Comparison of ENCODE assay signal across 8 mouse cellular contexts in genomic region chr13:43215144-43215993, GRCm38 (mm10). TPM values are rescaled to one million over a fixed set of nuclear protein-coding genes. Genes with fewer than 3 reads are reported as not detected.
DNase-seq lines count a peak whose midpoint lies in the region; ATAC-seq and TF ChIP-seq lines count a peak whose summit lies in the region.

No protein-coding gene starts in this region.

- no peak overlapping the region for H3K9ac ChIP-seq in kidney, embryonic 15.5 days
- no peak overlapping the region for H3K9ac ChIP-seq in MEL (ENCODE audit: control insufficient read depth, low read depth, low read length, poor library complexity, severe bottlenecking)

- H3K79me2 ChIP-seq in MEL (ENCODE audit: control insufficient read depth, insufficient read depth, low read length, poor library complexity): no peaks in the 10 kb centered on the region

- 0 out of 2 replicates have a peak overlapping the region, but pooled peaks have one; percentile 20 for H3K27ac ChIP-seq in kidney, embryonic 15.5 days
- peak overlapping the region; percentile 13; the same call in 1 of the 2 replicates for H3K27ac ChIP-seq in MEL (ENCODE audit: control insufficient read depth, low read depth, low read length)

- H3K36me3 ChIP-seq in kidney, embryonic 15.5 days: no peaks in the 10 kb centered on the region
- H3K36me3 ChIP-seq in MEL (ENCODE audit: control insufficient read depth in 1 of 2, insufficient read depth in 2 of 2, low read length in 2 of 2): peaks cover 0 to 30% of the 10 kb centered on the region in 2 experiments; a peak in 2 of 4 replicates

- peak; percentile 54; the same call in 1 of the 2 replicates for ATAC-seq in kidney, embryonic 15.5 days (replicated peaks; ENCODE audit: low FRiP score)
- peak; percentile 61 to 62 for ATAC-seq in hematopoietic stem cell, adult 5-6 weeks (replicated peaks in 1 of 2; ENCODE audit: insufficient read depth in 1 of 2, low FRiP score in 2 of 2, low TSS enrichment in 1 of 2, low read depth in 1 of 2, poor library complexity in 2 of 2, severe bottlenecking in 2 of 2)
- ATAC-seq in megakaryocyte progenitor cell, adult 5-6 weeks (replicated peaks; ENCODE audit: poor library complexity): peak; percentile 69

- H3K9me3 ChIP-seq in kidney, embryonic 15.5 days (replicated peaks): no peaks in the 10 kb centered on the region
- no peaks in the 10 kb centered on the region for H3K9me3 ChIP-seq in MEL (replicated peaks; ENCODE audit: insufficient read depth, low read length)

- no peak for TF ChIP-seq CTCF in MEL (IDR thresholded peaks at IDR 0.05 in 2 of 3, conservative IDR thresholded peaks at IDR 0.05 in 1 of 3; ENCODE audit: control insufficient read depth in 1 of 3, insufficient read depth in 1 of 3, low read depth in 2 of 3, low read length in 3 of 3, poor library complexity in 1 of 3, severe bottlenecking in 1 of 3)

- whole genome bisulfite sequencing in kidney, embryonic 15.5 days: 22% methylated on average over 19 of the region's 19 CpGs

- H3K4me1 ChIP-seq in kidney, embryonic 15.5 days: peaks cover 34% of the 10 kb centered on the region
- peaks cover 12 to 38% of the 10 kb centered on the region in 2 experiments for H3K4me1 ChIP-seq in MEL (ENCODE audit: control insufficient read depth in 1 of 2, insufficient read depth in 2 of 2, low read length in 2 of 2)

- no peak for TF ChIP-seq POLR2A in MEL (IDR thresholded peaks at IDR 0.05; ENCODE audit: control insufficient read depth in 1 of 2, insufficient read depth in 1 of 2, low read depth in 1 of 2, low read length in 2 of 2, poor library complexity in 1 of 2)

- no peak for DNase-seq in kidney, postnatal 36 days
- peak; percentile 76 for DNase-seq in MEL (ENCODE audit: low read depth, low spot score)
- no peak for DNase-seq in gastrocnemius, adult 18-20 months (ENCODE audit: low spot score)
- DNase-seq in adrenal gland, adult 8-10 months: no peak
- DNase-seq in adrenal gland, postnatal 4 days (ENCODE audit: low spot score in 2 of 2): no peak

- peak overlapping the region; percentile 46 for H3K4me2 ChIP-seq in kidney, embryonic 15.5 days

- TF ChIP-seq EP300 in MEL (IDR thresholded peaks at IDR 0.05; ENCODE audit: low read depth in 1 of 2, low read length in 2 of 2): peak; percentile 49 to 72

- no peak for TF ChIP-seq RAD21 in MEL (IDR thresholded peaks at IDR 0.05; ENCODE audit: low read depth, low read length)

- no peaks in the 10 kb centered on the region; the same call in 1 of the 2 replicates for H3K27me3 ChIP-seq in kidney, embryonic 15.5 days
- no peaks in the 10 kb centered on the region for H3K27me3 ChIP-seq in MEL (ENCODE audit: control insufficient read depth in 1 of 2, insufficient read depth in 2 of 2, low read length in 2 of 2)

- H3K4me3 ChIP-seq in kidney, embryonic 15.5 days (replicated peaks): no peak overlapping the region
- no peak overlapping the region for H3K4me3 ChIP-seq in MEL (ENCODE audit: control insufficient read depth in 1 of 2, insufficient read depth in 1 of 2, low read depth in 2 of 2, low read length in 2 of 2)

TF ChIP-seq in MEL, 35 proteins besides CTCF, POLR2A, EP300 and RAD21:
- TF ChIP-seq MAFK (IDR thresholded peaks at IDR 0.05; ENCODE audit: borderline replicate concordance, low read depth, low read length): no peak
- no peak for TF ChIP-seq USF2 (IDR thresholded peaks at IDR 0.05; ENCODE audit: borderline replicate concordance in 1 of 2, insufficient read depth in 1 of 2, low read depth in 1 of 2, low read length in 2 of 2)
- peak; percentile 76 for TF ChIP-seq TCF12 (IDR thresholded peaks at IDR 0.05; ENCODE audit: low read depth, low read length)
- peak; percentile 82 for TF ChIP-seq ETS1 (IDR thresholded peaks at IDR 0.05; ENCODE audit: low read depth, low read length)
- no peak for TF ChIP-seq MYB (IDR thresholded peaks at IDR 0.05; ENCODE audit: low read depth, low read length)
- TF ChIP-seq MXI1 (IDR thresholded peaks at IDR 0.05; ENCODE audit: low read depth, low read length): no peak
- TF ChIP-seq TAL1 (IDR thresholded peaks at IDR 0.05; ENCODE audit: low read length): peak; percentile 41
- no peak for TF ChIP-seq GABPA (IDR thresholded peaks at IDR 0.05; ENCODE audit: low read depth, low read length)
- peak; percentile 78; the same call in 1 of the 2 replicates for TF ChIP-seq BHLHE40 (IDR thresholded peaks at IDR 0.05; ENCODE audit: borderline replicate concordance, low read depth, low read length)
- TF ChIP-seq ELF1 (IDR thresholded peaks at IDR 0.05; ENCODE audit: low read depth, low read length): 0 out of 2 replicates have a peak, but pooled peaks have one; percentile 17
- no peak for TF ChIP-seq NRF1 (IDR thresholded peaks at IDR 0.05; ENCODE audit: insufficient read depth, low read depth, low read length, poor library complexity, severe bottlenecking)
- TF ChIP-seq MAX (IDR thresholded peaks at IDR 0.05; ENCODE audit: low read length): peak; percentile 65
- TF ChIP-seq GATA1 (IDR thresholded peaks at IDR 0.05; ENCODE audit: low read depth, low read length): 0 out of 2 replicates have a peak, but pooled peaks have one; percentile 3
- no peak for TF ChIP-seq ZC3H11A (IDR thresholded peaks at IDR 0.05; ENCODE audit: low read depth, low read length)
- TF ChIP-seq JUND (IDR thresholded peaks at IDR 0.05; ENCODE audit: low read depth, low read length): no peak

RNA-seq across cellular contexts. Expression of gene Tbc1d7, which starts 44.1 kb away (rescaled TPM):
- polyA plus RNA-seq in kidney, embryonic 15.5 days (2015; fragmentation: Nextera tagmentation; extraction: Ambion mirVana): 51.6 and 54.7 TPM in 2 replicates
- 11.6 and 12.0 TPM in 2 replicates for total RNA-seq in MEL (2012; rRNA removed)
- 10 to 100 TPM in 1 of 2 experiments, not detected in 1; 29.4 TPM for polyA plus RNA-seq in MEL (2012; ENCODE audit: insufficient read depth in 1 of 2, insufficient read length in 2 of 2, low read depth in 1 of 2, low replicate concordance in 2 of 2, missing spikeins in 1 of 2)
- total RNA-seq in hematopoietic stem cell, adult 5-6 weeks (2017): 3.9 and 9.0 TPM in 2 replicates
- 22.8 and 28.9 TPM in 2 replicates for total RNA-seq in megakaryocyte progenitor cell, adult 5-6 weeks (2015)
- 6.5 and 6.6 TPM in 2 replicates for total RNA-seq in megakaryocyte progenitor cell, adult 5-6 weeks (2017)
- total RNA-seq in gastrocnemius, adult 18-20 months (2021): 10 to 100 TPM; 23.4 to 26.3 TPM
- 10 to 100 TPM; 13.2 to 19.1 (median 18.4) TPM for total RNA-seq in adrenal gland, adult 8-10 months (2022)
- total RNA-seq in adrenal gland, postnatal 4 days (2021): 10 to 100 TPM; 27.0 to 29.9 TPM
